Mouse (Mus musculus) megakaryocyte-erythroid progenitor cell, adult 5-6 weeks (primary cell): ENCODE results near the gene Il23a. TPM values are rescaled to one million over a fixed set of nuclear protein-coding genes. Genes with fewer than 3 reads are reported as not detected.
A peak's percentile ranks its signal among the peaks of the same experiment; 100 is the strongest.
"Not testable (repeated sequence)": the region's sequence is repeated elsewhere in the genome, so short reads cannot be mapped to it uniquely, and the experiment has no call there.

Source experiments
- ATAC-seq: replicated peaks from 2 replicates; pipeline ENCODE4 v1.8.0; 2016; ENCODE audit warnings: mild to moderate bottlenecking, inconsistent platforms; ENCODE audit not compliant: severe bottlenecking, poor library complexity, low FRiP score, low TSS enrichment
- total RNA-seq, 2 experiments: library from RNA; stranded (forward) in 1 of 2; stranded (reverse) in 1 of 2; fragments of 200-1000, 215-1000 nt in 1 of 2; fragments of >200 nt in 1 of 2; fragmentation: Nextera tagmentation in 1 of 2; gene quantifications; 2 replicates each; pipeline ENCODE4 v1.2.3; 2014 to 2017

Il23a gene
- total RNA-seq, 2 experiments from 2014 or later: not detected

DNA sequence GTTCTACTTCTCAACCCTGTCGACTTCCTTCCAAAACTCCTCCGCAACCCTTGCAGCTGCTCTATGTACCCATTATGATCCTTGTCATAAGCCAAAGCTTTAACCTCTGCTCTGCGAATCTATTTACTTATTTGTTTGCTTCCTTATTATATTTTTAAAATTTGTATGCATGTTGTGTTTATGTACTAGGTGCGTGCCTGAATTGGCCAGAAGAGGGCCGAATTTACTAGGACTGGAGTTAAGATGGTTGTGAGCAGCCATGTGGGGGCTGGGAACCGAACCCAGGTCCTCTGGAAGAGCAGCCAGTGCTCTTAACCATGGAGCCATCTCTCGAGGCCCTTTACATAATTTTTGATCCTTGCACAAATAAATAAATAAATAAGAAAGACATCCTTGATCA is 27.7 kb downstream of the Il23a start:
- ATAC-seq: no peak

DNA sequence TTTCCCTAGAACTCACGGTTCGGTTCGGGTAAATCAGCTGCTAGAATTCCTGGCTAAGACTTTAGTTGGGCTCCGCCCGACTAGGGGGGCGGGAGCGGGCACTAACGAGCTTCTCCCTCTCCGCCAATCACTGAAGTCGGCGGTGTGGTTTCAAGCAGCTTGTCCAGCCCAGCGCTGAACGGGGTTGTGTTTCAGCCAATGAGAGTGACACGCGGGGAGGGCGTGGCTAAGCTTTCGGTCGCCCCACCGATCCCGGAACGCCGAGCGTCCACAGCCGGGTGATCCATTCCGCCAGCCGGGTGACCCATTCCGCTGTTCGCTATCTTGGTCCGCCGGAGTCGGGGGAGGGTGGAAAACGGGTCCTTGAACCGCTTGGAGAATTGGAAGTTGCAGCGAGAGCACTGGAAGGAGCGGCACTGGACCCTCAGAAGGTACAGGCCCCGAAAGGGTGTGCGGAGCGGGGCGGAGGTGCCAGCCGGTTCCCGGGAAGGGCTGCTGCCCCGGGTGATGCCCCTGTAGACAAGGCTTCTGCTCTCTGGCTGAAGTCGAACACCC is 28.2 kb downstream of the Il23a start, which contains the start of gene Stat2:
TSS of gene Stat2 (plus strand) at position 273 of the 555 bp plus-strand sequence.
- peak; percentile 98 for ATAC-seq

DNA sequence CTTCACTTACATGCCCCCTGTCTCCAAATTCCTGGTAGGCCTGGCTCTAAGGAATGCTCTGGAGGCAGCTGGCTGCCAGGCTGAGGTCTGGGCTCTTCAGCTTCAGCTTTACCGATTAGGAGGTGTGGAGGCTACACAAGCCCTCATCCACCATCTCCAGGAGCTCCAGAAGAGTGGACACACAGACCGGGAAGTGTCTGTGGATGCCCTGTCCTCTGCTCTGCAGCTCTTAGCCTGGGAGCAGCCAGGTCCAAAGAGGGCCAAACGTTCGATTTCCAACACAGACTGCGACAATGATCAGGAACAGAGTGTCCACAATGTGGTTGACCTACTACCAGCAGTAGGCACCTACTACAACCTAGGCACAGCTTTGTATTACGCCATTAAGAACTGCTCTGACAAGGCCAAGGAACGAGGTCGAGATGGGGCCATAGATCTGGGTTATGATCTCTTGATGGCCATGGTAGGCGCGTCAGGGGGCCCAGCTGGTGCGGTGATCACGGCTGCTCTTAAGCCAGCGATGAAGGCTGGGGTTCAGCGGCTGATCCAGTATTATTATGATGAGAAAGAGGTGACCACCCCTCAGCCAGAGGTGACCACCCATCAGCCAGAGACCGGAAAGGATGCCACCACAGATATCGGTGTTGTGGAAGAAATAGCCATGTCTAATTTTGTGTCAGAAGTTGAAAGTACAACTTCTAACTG is 29.2 kb downstream of the Il23a start:
- ATAC-seq: no peak

DNA sequence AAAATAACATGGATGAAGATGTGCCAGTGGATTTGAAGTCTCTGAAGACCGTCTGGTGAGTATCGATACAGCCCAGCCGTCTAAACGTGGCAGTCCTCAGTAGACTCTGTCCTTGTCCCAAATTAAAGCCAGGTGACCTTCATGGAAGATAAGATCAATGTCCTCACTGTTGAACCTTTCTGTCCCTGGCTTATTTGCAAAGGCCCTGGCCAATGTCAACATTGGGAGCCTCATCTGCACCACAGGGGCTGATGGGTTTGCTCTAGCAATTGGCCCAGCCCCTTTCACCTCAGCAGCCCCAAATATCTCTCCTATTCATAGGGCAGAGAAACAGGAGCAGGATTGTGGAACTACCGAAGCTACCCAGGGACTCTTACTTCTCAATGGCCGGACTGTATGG is 30.2 kb downstream of the Il23a start, which contains the start of gene Apof:
TSS of gene Apof (plus strand) at position 301 of the 400 bp plus-strand sequence.
- no peak for ATAC-seq

DNA sequence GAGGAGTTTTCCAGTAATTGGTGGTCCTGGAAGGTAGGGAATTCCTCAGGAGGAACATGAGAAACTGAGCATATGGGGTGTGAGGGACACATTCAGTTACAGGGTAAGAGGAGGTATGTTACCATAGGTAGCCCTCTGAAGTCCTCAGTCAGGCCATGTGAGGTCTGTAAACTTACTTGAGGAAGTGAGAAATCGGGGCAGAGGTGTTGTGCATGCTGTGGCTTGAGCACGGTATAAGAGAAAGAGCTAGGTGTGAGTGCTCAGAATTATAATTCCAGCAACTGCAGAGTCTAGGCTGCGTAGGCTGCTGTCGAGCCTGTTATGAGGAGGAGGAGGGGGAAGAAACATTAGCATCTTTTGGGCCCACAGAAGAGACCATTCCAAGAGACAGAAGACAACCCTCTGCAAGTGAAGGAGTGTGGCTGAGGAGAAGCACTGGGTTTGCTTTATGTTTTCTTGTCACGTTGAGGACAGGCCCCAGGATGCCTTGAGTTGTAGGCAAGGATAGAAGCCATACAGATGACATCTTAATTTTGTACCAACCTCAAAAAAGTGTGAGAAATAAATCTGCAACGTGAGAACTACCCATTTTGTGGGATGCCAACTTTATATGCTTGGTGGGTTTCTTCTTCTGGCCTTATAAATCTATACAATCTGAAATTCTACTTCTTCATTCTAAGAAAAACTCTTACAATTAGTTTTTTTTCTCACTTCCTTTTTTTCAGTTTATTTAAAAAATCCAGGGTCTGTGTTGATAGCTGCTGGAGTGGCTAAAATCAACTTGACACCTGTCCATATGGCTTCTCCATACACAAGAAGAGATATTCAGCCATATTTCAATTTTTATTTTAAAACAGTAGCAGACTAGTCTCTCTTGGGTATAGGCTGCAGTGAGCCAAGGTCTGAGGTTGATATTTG is 34.9 kb downstream of the Il23a start:
- ATAC-seq: no peak

DNA sequence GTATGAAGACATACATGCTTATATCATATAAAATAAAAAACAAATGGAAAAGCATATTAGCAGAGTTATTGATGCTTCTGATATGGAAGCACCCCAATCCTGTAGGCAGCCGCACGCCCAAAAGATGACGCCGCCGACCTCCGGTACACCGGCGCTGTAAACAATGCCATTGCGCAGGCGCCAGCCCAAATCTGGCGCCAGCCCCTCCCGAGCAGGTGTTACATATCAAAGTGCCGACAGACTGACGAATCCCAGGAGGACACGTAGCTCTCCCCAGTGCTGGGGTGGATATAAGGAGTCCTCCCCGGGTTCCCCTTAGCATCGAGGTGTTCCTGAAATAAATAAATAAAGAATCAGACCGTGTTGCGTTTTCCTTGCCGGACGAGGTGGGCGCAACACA is 36.3 kb downstream of the Il23a start:
- ATAC-seq: no peak

DNA sequence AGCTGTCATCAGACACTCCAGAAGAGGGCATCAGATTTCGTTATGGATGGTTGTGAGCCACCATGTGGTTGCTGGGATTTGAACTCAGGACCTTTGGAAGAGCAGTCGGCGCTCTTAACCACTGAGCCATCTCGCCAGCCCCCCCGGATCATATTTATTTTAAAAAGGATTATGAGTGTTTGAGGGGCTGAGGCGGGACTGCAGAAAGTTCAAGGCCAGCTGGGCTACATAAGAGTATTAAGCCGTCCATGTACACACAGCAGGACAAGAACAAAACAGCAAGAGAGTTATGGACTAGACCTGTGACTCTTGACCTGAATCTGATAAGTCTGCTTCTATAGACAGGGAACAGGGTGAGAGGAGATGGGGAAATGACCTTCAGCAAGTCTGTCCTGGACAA is 38.2 kb downstream of the Il23a start:
- not testable (repeated sequence) for ATAC-seq

DNA sequence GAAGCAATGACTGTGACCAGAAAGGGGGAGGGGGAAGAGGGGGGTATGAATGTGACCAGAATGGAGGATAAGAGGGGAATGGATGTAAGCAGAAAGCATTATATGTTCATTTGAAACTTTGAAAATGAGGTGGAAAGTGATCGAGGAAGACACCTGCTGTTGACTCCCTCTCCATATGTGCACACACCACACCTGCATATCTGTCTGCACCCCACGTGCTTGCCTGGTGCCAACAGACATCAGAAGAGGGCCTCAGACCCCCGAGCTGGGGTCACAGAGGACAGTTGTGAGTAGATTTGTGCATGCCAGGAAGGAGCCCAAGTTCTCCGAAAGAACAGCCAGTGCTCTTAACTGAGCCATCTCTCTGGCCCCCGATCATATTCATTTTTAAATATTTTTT is 38.6 kb downstream of the Il23a start:
- ATAC-seq: no peak

DNA sequence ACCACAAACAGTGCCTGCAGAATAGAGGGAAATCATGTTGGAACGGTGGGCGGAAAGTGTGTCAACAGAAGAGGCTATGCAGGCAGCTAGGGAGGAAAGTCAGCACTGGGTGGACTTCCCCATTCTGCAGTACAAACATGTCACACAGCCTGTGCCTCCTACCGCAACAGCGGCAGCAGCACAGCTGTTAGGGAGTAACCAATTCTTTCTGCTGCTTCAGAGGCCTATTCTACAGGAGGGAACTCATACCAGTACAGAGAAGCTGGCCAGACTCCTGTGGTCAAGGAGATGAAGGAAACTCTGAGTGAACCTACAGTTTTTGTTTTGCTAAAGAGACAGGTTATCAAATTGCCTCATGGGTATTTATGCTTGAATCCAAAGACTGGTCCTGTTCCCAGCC is 39.6 kb downstream of the Il23a start:
- 0 out of 2 replicates have a peak, but pooled peaks have one; percentile 57 for ATAC-seq

DNA sequence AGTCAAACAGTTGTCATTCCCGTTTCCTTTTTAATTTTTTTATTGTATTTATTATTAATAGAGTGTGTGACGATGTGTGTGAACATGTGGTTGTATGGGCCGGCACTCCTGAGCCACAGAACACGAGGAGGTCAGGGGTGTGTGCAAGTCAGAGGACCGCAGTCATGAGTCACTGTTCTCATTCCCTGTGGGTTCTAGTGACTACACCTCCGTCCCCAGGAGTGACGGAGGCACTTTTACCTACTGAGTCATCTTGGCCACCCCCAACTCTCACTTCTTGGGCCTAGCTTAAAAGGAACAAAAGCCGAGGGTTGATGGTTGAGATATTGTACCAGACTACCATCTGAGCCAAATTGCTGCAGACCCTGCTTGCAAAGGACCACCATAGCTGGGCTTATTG is 42.2 kb downstream of the Il23a start:
- ATAC-seq: no peak

DNA sequence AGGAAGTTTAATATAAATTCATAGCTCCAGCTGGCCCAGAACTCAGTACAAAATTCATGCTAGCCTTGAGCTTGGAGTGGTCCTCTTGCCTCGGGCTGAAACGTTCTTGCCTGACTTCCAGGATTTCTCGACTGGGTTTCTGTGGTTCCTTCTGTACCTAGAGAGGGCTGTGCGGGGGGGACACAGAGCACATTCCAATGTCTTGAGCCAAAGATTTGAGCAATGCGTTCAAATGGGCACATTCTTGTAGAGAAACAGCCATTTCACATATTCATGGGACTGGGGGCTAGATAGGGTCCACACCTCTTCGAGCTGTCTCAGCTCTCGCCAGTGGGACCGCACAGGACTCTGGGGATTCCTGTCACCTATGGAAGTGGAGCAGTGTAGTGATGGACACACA is 42.6 kb downstream of the Il23a start:
- no peak for ATAC-seq

DNA sequence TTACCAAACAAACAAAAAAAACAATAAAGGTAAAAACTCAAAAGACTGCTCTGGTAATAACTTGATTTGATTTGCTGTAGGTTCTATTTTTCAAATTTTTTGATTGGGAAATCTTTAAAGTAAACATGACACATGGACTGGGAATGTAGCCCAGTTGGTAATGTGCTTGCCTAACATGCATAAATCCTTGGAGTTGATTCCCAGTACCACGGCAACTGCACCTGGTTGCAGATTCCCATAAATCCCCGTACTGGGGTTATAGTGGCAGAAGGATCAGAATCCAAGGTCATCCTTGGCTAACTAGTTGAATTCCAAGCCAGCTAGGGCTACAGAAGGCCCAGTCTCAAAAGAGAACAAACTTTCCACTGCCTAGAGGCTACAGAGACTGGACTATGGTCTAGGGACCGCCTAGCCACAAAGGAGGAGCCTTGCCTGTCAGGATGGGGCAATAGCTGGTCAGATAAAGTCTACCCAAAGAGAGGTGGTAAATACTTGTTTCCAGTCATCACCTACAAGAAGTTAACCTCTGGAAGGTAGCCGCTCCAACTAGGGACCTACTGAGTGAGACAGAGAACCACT is 44.8 kb downstream of the Il23a start, which contains the start of gene Apon:
TSS of gene Apon (plus strand) at position 420 of the 579 bp plus-strand sequence.
- no peak for ATAC-seq

DNA sequence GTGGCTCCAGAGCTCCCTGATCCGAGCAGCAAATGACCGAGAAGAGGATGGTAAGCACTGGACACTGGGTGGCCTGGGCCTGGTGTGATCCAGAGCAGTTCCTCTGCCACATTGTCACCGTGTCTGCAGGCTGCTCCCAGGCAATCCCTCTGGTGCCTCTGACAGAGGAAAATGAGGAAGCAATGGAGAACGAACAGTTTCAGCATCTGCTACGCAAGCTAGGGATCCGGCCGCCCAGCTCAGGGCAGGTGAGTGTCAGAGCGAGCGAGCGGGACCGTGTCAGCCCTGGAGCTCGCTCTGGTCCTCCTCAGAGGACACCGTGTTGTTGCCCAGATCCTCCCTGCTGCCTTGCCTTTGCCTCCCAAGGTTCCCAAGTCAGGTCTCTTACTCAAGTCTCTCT is 48.0 kb downstream of the Il23a start:
- ATAC-seq: no peak

DNA sequence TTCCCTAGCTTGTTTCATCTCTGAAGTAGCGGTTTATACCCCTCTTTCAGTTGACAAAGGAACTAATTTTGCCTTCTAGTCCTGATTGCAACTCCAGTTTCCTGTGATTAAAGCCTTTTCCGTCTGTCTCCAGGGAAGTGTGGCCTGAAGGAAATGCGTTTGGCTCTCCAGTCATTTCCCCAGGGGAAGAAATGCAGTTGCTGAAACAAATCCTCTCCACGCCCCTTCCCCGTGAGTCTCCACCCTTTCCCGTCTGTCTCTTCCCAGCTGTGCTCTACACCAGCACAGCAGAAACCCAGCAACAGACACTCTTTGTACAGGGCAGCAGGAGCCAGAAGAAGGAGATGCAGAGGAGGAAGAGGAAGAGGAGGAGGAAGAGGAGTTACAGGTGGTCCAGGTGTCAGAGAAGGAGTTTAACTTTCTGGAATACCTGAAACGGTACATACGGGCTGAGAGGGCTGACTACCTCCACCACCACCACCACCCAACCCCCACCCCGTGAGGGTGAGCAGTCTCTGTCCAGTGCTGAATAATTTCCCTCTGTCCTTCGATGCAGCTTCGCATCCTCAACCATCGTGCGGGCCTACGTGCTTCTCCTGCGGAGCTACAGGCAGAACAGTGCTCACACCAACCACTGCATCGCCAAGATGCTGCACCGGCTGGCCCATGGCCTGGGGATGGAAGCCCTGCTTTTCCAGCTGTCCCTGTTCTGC is 51.4 kb downstream of the Il23a start:
- no peak for ATAC-seq

Other genes starting within 250 kb of the Il23a start
- 210 and 260 TPM in 2 replicates for gene Ptges3, start 239.8 kb downstream of the Il23a start, total RNA-seq (2014; fragmentation: Nextera tagmentation)
- 377 and 378 TPM in 2 replicates for gene Ptges3, start 239.8 kb downstream of the Il23a start, total RNA-seq (2017)
- gene Atp5b, start 215.5 kb downstream of the Il23a start, total RNA-seq (2014; fragmentation: Nextera tagmentation): 2,207 and 2,550 TPM in 2 replicates
- 3,084 and 3,964 TPM in 2 replicates for gene Atp5b, start 215.5 kb downstream of the Il23a start, total RNA-seq (2017)
- gene Baz2a, start 207.2 kb downstream of the Il23a start, total RNA-seq (2014; fragmentation: Nextera tagmentation): 43.8 and 44.6 TPM in 2 replicates
- 12.4 and 14.3 TPM in 2 replicates for gene Baz2a, start 207.2 kb downstream of the Il23a start, total RNA-seq (2017)
- gene Rbms2, start 118.5 kb downstream of the Il23a start, total RNA-seq (2014; fragmentation: Nextera tagmentation): 25.2 and 31.5 TPM in 2 replicates
- 9.1 and 10.9 TPM in 2 replicates for gene Rbms2, start 118.5 kb downstream of the Il23a start, total RNA-seq (2017)
- 8.8 and 15.0 TPM in 2 replicates for gene Gls2, start 104.3 kb downstream of the Il23a start, total RNA-seq (2014; fragmentation: Nextera tagmentation)
- gene Gls2, start 104.3 kb downstream of the Il23a start, total RNA-seq (2017): 9.1 and 16.7 TPM in 2 replicates
- gene Spryd4, start 86.9 kb downstream of the Il23a start, total RNA-seq (2014; fragmentation: Nextera tagmentation): 37.3 and 44.4 TPM in 2 replicates
- 31.2 and 39.7 TPM in 2 replicates for gene Spryd4, start 86.9 kb downstream of the Il23a start, total RNA-seq (2017)
- gene Mip, start 72.9 kb downstream of the Il23a start, total RNA-seq (2014; fragmentation: Nextera tagmentation): 0.74 TPM in 1 of 2 replicates, not detected in the other
- gene Mip, start 72.9 kb downstream of the Il23a start, total RNA-seq (2017): 1.6 TPM in 1 of 2 replicates, not detected in the other
- gene Timeless, start 66.7 kb downstream of the Il23a start, total RNA-seq (2014; fragmentation: Nextera tagmentation): 104 and 125 TPM in 2 replicates
- 105 and 128 TPM in 2 replicates for gene Timeless, start 66.7 kb downstream of the Il23a start, total RNA-seq (2017)
- gene Apon, start 44.7 kb downstream of the Il23a start, total RNA-seq (2014; fragmentation: Nextera tagmentation): 1.3 and 1.7 TPM in 2 replicates
- not detected in 2 replicates for gene Apon, start 44.7 kb downstream of the Il23a start, total RNA-seq (2017)
- not detected in 2 replicates for gene Apof, start 30.1 kb downstream of the Il23a start, total RNA-seq (2014; fragmentation: Nextera tagmentation)
- not detected in 2 replicates for gene Apof, start 30.1 kb downstream of the Il23a start, total RNA-seq (2017)
- 24.3 and 35.7 TPM in 2 replicates for gene Stat2, start 28.2 kb downstream of the Il23a start, total RNA-seq (2014; fragmentation: Nextera tagmentation)
- 8.1 and 9.0 TPM in 2 replicates for gene Stat2, start 28.2 kb downstream of the Il23a start, total RNA-seq (2017)
- 37.0 and 40.7 TPM in 2 replicates for gene Pan2, start 4.6 kb upstream of the Il23a start, total RNA-seq (2014; fragmentation: Nextera tagmentation)
- 14.2 and 18.0 TPM in 2 replicates for gene Pan2, start 4.6 kb upstream of the Il23a start, total RNA-seq (2017)
- 62.8 and 95.5 TPM in 2 replicates for gene Cnpy2, start 23.7 kb upstream of the Il23a start, total RNA-seq (2014; fragmentation: Nextera tagmentation)
- 86.0 and 87.5 TPM in 2 replicates for gene Cnpy2, start 23.7 kb upstream of the Il23a start, total RNA-seq (2017)
- 226 and 251 TPM in 2 replicates for gene Cs, start 39.0 kb upstream of the Il23a start, total RNA-seq (2014; fragmentation: Nextera tagmentation)
- gene Cs, start 39.0 kb upstream of the Il23a start, total RNA-seq (2017): 113 and 182 TPM in 2 replicates
- gene Coq10a, start 70.2 kb upstream of the Il23a start, total RNA-seq (2014; fragmentation: Nextera tagmentation): 12.9 and 16.8 TPM in 2 replicates
- gene Coq10a, start 70.2 kb upstream of the Il23a start, total RNA-seq (2017): 8.8 and 10.9 TPM in 2 replicates
- gene Ankrd52, start 78.4 kb upstream of the Il23a start, total RNA-seq (2014; fragmentation: Nextera tagmentation): 62.2 and 68.5 TPM in 2 replicates
- 8.3 and 11.7 TPM in 2 replicates for gene Ankrd52, start 78.4 kb upstream of the Il23a start, total RNA-seq (2017)
- gene Slc39a5, start 102.5 kb upstream of the Il23a start, total RNA-seq (2014; fragmentation: Nextera tagmentation): not detected in 2 replicates
- gene Slc39a5, start 102.5 kb upstream of the Il23a start, total RNA-seq (2017): not detected in 2 replicates
- 63.0 and 130 TPM in 2 replicates for gene Nabp2, start 112.7 kb upstream of the Il23a start, total RNA-seq (2014; fragmentation: Nextera tagmentation)
- gene Nabp2, start 112.7 kb upstream of the Il23a start, total RNA-seq (2017): 54.4 and 98.8 TPM in 2 replicates
- 20.9 and 21.6 TPM in 2 replicates for gene Rnf41, start 112.9 kb upstream of the Il23a start, total RNA-seq (2014; fragmentation: Nextera tagmentation)
- 8.8 and 12.9 TPM in 2 replicates for gene Rnf41, start 112.9 kb upstream of the Il23a start, total RNA-seq (2017)
- gene Smarcc2, start 160.5 kb upstream of the Il23a start, total RNA-seq (2014; fragmentation: Nextera tagmentation): 98.5 and 119 TPM in 2 replicates
- 62.9 and 73.3 TPM in 2 replicates for gene Smarcc2, start 160.5 kb upstream of the Il23a start, total RNA-seq (2017)
- 655 and 828 TPM in 2 replicates for gene Myl6, start 195.4 kb upstream of the Il23a start, total RNA-seq (2014; fragmentation: Nextera tagmentation)
- 663 and 819 TPM in 2 replicates for gene Myl6, start 195.4 kb upstream of the Il23a start, total RNA-seq (2017)
- gene Myl6b, start 199.9 kb upstream of the Il23a start, total RNA-seq (2014; fragmentation: Nextera tagmentation): 3.7 and 6.3 TPM in 2 replicates
- gene Myl6b, start 199.9 kb upstream of the Il23a start, total RNA-seq (2017): 0.56 TPM in 1 of 2 replicates, not detected in the other
- 49.7 and 53.8 TPM in 2 replicates for gene Esyt1, start 227.1 kb upstream of the Il23a start, total RNA-seq (2014; fragmentation: Nextera tagmentation)
- 59.2 and 66.2 TPM in 2 replicates for gene Esyt1, start 227.1 kb upstream of the Il23a start, total RNA-seq (2017)
- 5.6 and 6.7 TPM in 2 replicates for gene Zc3h10, start 249.0 kb upstream of the Il23a start, total RNA-seq (2014; fragmentation: Nextera tagmentation)
- 8.3 and 10.2 TPM in 2 replicates for gene Zc3h10, start 249.0 kb upstream of the Il23a start, total RNA-seq (2017)